Mouse (Mus musculus) MEL (cell line): Measurements from ENCODE around the gene Cblb. TPM values are rescaled to one million over a fixed set of nuclear protein-coding genes. Genes with fewer than 3 reads are reported as not detected.

Experiments used
- DNase-seq: peaks from one replicate; pipeline ENCODE4 v3.0.0; 2011; ENCODE audit warnings: low read depth, low spot score
- H3K27ac ChIP-seq: 2 replicates; pipeline ENCODE4 v1.5.1; 2012; ENCODE audit warnings: low read depth, mild to moderate bottlenecking, control low read depth, low read length, moderate library complexity; ENCODE audit not compliant: control insufficient read depth
- H3K27me3 ChIP-seq, 2 experiments: fragments of 150-350 bp in 1 of 2; sonication (generic) in 1 of 2; 2 replicates each; pipeline ENCODE4 v1.6.1; 2012; ENCODE audit warnings: low read length in 2 of 2, mild to moderate bottlenecking in 2 of 2, improper control_type of control experiment in 1 of 2, moderate library complexity in 1 of 2; ENCODE audit not compliant: insufficient read depth in 2 of 2, control insufficient read depth in 1 of 2
- H3K36me3 ChIP-seq, 2 experiments: 2 replicates each; pipeline ENCODE4 v1.6.1; 2012 to 2014; ENCODE audit warnings: low read length in 2 of 2, improper control_type of control experiment in 1 of 2, inconsistent platforms in 1 of 2, mild to moderate bottlenecking in 1 of 2; ENCODE audit not compliant: insufficient read depth in 2 of 2, control insufficient read depth in 1 of 2
- H3K4me1 ChIP-seq, 2 experiments: fragments of 150-350 bp in 1 of 2; sonication (generic) in 1 of 2; 2 replicates each; pipeline ENCODE4 v1.6.1; 2012; ENCODE audit warnings: low read length in 2 of 2, improper control_type of control experiment in 1 of 2, mild to moderate bottlenecking in 1 of 2; ENCODE audit not compliant: insufficient read depth in 2 of 2, control insufficient read depth in 1 of 2
- H3K4me3 ChIP-seq, 2 experiments: fragments of 150-350 bp in 1 of 2; sonication (generic) in 1 of 2; 2 replicates each; pipeline ENCODE4 v1.5.1; 2012; ENCODE audit warnings: low read depth in 2 of 2, low read length in 2 of 2, mild to moderate bottlenecking in 2 of 2, moderate library complexity in 2 of 2, control low read depth in 1 of 2, improper control_type of control experiment in 1 of 2; ENCODE audit not compliant: control insufficient read depth in 1 of 2, insufficient read depth in 1 of 2
- H3K79me2 ChIP-seq: 2 replicates; pipeline ENCODE4 v1.6.1; 2012; ENCODE audit warnings: mild to moderate bottlenecking, low read length, moderate library complexity; ENCODE audit not compliant: control insufficient read depth, poor library complexity, insufficient read depth
- H3K9ac ChIP-seq: 2 replicates; pipeline ENCODE4 v1.6.1; 2012; ENCODE audit warnings: low read depth, mild to moderate bottlenecking, control low read depth, low read length, moderate library complexity; ENCODE audit not compliant: control insufficient read depth, poor library complexity, severe bottlenecking
- H3K9me3 ChIP-seq: fragments of 150-350 bp; sonication (generic); replicated peaks from 2 replicates; pipeline ENCODE4 v1.6.1; 2012; ENCODE audit warnings: mild to moderate bottlenecking, low read length, improper control_type of control experiment, moderate library complexity; ENCODE audit not compliant: insufficient read depth
- CHD1 ChIP-seq: IDR thresholded peaks from 2 replicates; pipeline ENCODE4 v1.6.1; 2012; ENCODE audit warnings: low read depth, mild to moderate bottlenecking, inconsistent platforms, low read length, improper control_type of control experiment
- CHD2 ChIP-seq: IDR thresholded peaks from 2 replicates; pipeline ENCODE4 v1.6.1; 2011; ENCODE audit warnings: low read length, improper control_type of control experiment
- CTCF ChIP-seq, 3 experiments: IDR thresholded peaks in 2 of 3; conservative IDR thresholded peaks in 1 of 3; 2 replicates each; pipeline ENCODE4 v1.5.1; 2011 to 2012; ENCODE audit warnings: low read length in 3 of 3, low read depth in 2 of 3, mild to moderate bottlenecking in 2 of 3, improper control_type of control experiment in 1 of 3, inconsistent platforms in 1 of 3, mixed read lengths in 1 of 3, moderate library complexity in 1 of 3; ENCODE audit not compliant: control insufficient read depth in 1 of 3, insufficient read depth in 1 of 3, poor library complexity in 1 of 3, severe bottlenecking in 1 of 3
- ELF1 ChIP-seq: IDR thresholded peaks from 2 replicates; pipeline ENCODE4 v1.6.1; 2014; ENCODE audit warnings: low read depth, mild to moderate bottlenecking, inconsistent platforms, low read length, improper control_type of control experiment, moderate library complexity
- EP300 ChIP-seq, 2 experiments: IDR thresholded peaks; 2 replicates each; pipeline ENCODE4 v1.6.1; 2011; ENCODE audit warnings: improper control_type of control experiment in 2 of 2, low read length in 2 of 2, low read depth in 1 of 2, mild to moderate bottlenecking in 1 of 2
- ETS1 ChIP-seq: IDR thresholded peaks from 2 replicates; pipeline ENCODE4 v1.6.1; 2012; ENCODE audit warnings: low read depth, mild to moderate bottlenecking, inconsistent platforms, low read length, improper control_type of control experiment, moderate library complexity
- GATA1 ChIP-seq: IDR thresholded peaks from 2 replicates; pipeline ENCODE4 v1.6.1; 2011; ENCODE audit warnings: low read depth, low read length, improper control_type of control experiment
- HCFC1 ChIP-seq: IDR thresholded peaks from 2 replicates; pipeline ENCODE4 v1.6.1; 2012; ENCODE audit warnings: low read depth, mild to moderate bottlenecking, inconsistent platforms, low read length, improper control_type of control experiment, moderate library complexity
- JUND ChIP-seq: IDR thresholded peaks from 2 replicates; pipeline ENCODE4 v1.6.1; 2011; ENCODE audit warnings: low read depth, mild to moderate bottlenecking, improper control_type of control experiment, low read length
- MAX ChIP-seq: IDR thresholded peaks from 2 replicates; pipeline ENCODE4 v1.6.1; 2011; ENCODE audit warnings: low read length, improper control_type of control experiment
- MAZ ChIP-seq: IDR thresholded peaks from 2 replicates; pipeline ENCODE4 v1.6.1; 2012; ENCODE audit warnings: low read depth, mild to moderate bottlenecking, inconsistent platforms, low read length, improper control_type of control experiment
- MXI1 ChIP-seq: IDR thresholded peaks from 2 replicates; pipeline ENCODE4 v1.6.1; 2011; ENCODE audit warnings: mild to moderate bottlenecking, low read depth, low read length, improper control_type of control experiment
- MYC ChIP-seq: IDR thresholded peaks from 2 replicates; pipeline ENCODE4 v1.6.1; 2011; ENCODE audit warnings: low read depth, mild to moderate bottlenecking, low read length, improper control_type of control experiment, moderate library complexity
- POLR2A ChIP-seq, 2 experiments: IDR thresholded peaks; 2 replicates each; pipeline ENCODE4 v1.6.1; 2011 to 2012; ENCODE audit warnings: low read length in 2 of 2, mild to moderate bottlenecking in 2 of 2, control low read depth in 1 of 2, improper control_type of control experiment in 1 of 2, low read depth in 1 of 2, moderate library complexity in 1 of 2; ENCODE audit not compliant: control insufficient read depth in 1 of 2, insufficient read depth in 1 of 2, poor library complexity in 1 of 2
- POLR2AphosphoS2 ChIP-seq: IDR thresholded peaks from 2 replicates; pipeline ENCODE4 v1.6.1; 2011; ENCODE audit warnings: low read length, improper control_type of control experiment
- RAD21 ChIP-seq: IDR thresholded peaks from 2 replicates; pipeline ENCODE4 v1.6.1; 2011; ENCODE audit warnings: mild to moderate bottlenecking, low read depth, low read length, improper control_type of control experiment
- SIN3A ChIP-seq: IDR thresholded peaks from 2 replicates; pipeline ENCODE4 v1.6.1; 2012; ENCODE audit warnings: low read length, improper control_type of control experiment, inconsistent platforms
- TBP ChIP-seq: IDR thresholded peaks from 2 replicates; pipeline ENCODE4 v1.8.0; 2011; ENCODE audit warnings: low read depth, low read length, improper control_type of control experiment
- TCF12 ChIP-seq: IDR thresholded peaks from 2 replicates; pipeline ENCODE4 v1.6.1; 2014; ENCODE audit warnings: low read depth, mild to moderate bottlenecking, inconsistent platforms, low read length, improper control_type of control experiment, moderate library complexity
- UBTF ChIP-seq: IDR thresholded peaks from 2 replicates; pipeline ENCODE4 v1.6.1; 2012; ENCODE audit warnings: low read depth, mild to moderate bottlenecking, inconsistent platforms, low read length, improper control_type of control experiment, moderate library complexity, borderline replicate concordance; ENCODE audit not compliant: insufficient read depth
- ZKSCAN1 ChIP-seq: IDR thresholded peaks from 2 replicates; pipeline ENCODE4 v1.6.1; 2012; ENCODE audit warnings: low read depth, mild to moderate bottlenecking, inconsistent platforms, low read length, improper control_type of control experiment, moderate library complexity
- ZNF384 ChIP-seq: IDR thresholded peaks from 2 replicates; pipeline ENCODE4 v1.6.1; 2012; ENCODE audit warnings: low read depth, mild to moderate bottlenecking, inconsistent platforms, low read length, improper control_type of control experiment
- polyA plus RNA-seq, 2 experiments: library from polyadenylated mRNA; stranded (reverse) in 1 of 2; unstranded in 1 of 2; fragments of >175 nt in 1 of 2; fragments of >200 nt in 1 of 2; gene quantifications; 2 replicates each; pipeline versions ENCODE4 v1.2.1 to v1.2.4; 2012; ENCODE audit warnings: low replicate concordance in 2 of 2, low read depth in 1 of 2; ENCODE audit not compliant: insufficient read length in 2 of 2, insufficient read depth in 1 of 2, missing spikeins in 1 of 2
- total RNA-seq: library from RNA; depleted of rRNA; stranded (reverse); fragments of 300-350 nt; gene quantifications from 2 replicates; pipeline ENCODE4 v1.2.3, GENCODE M21; 2012

Gene Cblb
- total and polyA plus RNA-seq, 3 experiments = 1.5 to 5.7 TPM; not detected in 1

DNA sequence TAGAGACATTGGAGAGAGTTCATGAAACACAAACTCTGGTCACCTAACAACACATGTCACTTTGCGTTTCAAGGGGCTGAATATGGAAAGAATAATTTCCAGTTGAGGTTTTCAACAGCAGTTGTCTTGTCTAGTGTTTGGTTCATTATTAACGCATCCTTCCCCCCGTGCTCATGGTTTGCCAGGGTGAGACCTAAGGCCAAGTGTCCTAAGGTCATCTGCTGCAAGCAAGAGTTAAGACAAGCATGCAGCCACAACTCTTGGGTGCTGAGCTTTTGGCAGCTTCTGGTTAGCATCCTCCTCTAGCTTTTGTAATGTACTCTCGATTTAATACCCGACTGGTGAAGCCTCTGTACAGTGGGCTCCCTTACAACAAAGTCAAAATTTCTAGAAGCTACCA, 159.7 kb downstream of the Cblb start:
- Histone ChIP-seq H3K36me3 (no peaks in the 10 kb centered on the region; a peak in 2 of 4 replicates), H3K79me2 (no peaks in the 10 kb centered on the region), H3K4me1 (no peaks in the 10 kb centered on the region), H3K27me3 (no peaks in the 10 kb centered on the region)
- no peak for DNase-seq
- TF ChIP-seq JUND (no peak), MYC (no peak), POLR2A (IDR thresholded peaks at IDR 0.05; ENCODE audit: control insufficient read depth in 1 of 2, insufficient read depth in 1 of 2, low read depth in 1 of 2, low read length in 2 of 2, poor library complexity in 1 of 2) (no peak), ZNF384 (no peak), MXI1 (no peak), POLR2AphosphoS2 (no peak), ETS1 (no peak), GATA1 (no peak), CHD1 (no peak), SIN3A (no peak), ELF1 (no peak), MAX (no peak)
- TF ChIP-seq, all 39 proteins: peak for 0
- H3K4me3 ChIP-seq = no peak overlapping the region
- no peak overlapping the region for H3K27ac ChIP-seq
- H3K9me3 ChIP-seq = no peaks in the 10 kb centered on the region
- no peak overlapping the region for H3K9ac ChIP-seq

DNA sequence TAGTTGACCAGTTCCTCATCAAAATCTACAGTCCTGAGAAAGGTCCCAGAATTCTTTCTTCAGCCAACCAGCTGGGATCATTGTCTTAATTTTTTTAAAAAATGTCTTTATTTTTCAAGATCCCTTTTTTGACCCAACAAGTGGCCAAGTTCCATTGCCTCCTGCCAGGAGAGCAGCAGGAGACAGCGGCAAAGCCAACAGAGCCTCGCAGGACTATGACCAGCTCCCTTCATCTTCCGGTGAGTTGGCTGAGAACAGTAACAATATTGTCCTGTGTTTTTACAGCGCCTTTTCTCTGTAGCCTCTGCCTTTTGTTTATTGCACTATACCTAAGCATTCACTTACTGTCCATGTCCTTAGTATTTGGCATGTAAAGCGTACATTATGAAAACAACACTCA, 163.0 kb downstream of the Cblb start:
- Histone ChIP-seq H3K4me1 (no peaks in the 10 kb centered on the region), H3K79me2 (no peaks in the 10 kb centered on the region), H3K9ac (no peak overlapping the region), H3K9me3 (no peaks in the 10 kb centered on the region), H3K36me3 (no peaks in the 10 kb centered on the region; a peak in 2 of 4 replicates), H3K27ac (no peak overlapping the region), H3K4me3 (no peak overlapping the region), H3K27me3 (no peaks in the 10 kb centered on the region)
- TF ChIP-seq GATA1 (no peak), CTCF (IDR thresholded peaks at IDR 0.05 in 2 of 3, conservative IDR thresholded peaks at IDR 0.05 in 1 of 3; ENCODE audit: control insufficient read depth in 1 of 3, insufficient read depth in 1 of 3, low read depth in 2 of 3, low read length in 3 of 3, poor library complexity in 1 of 3, severe bottlenecking in 1 of 3) (no peak), MAZ (no peak), TCF12 (no peak), SIN3A (no peak), MXI1 (no peak), ETS1 (no peak), ZKSCAN1 (no peak), EP300 (IDR thresholded peaks at IDR 0.05; ENCODE audit: low read depth in 1 of 2, low read length in 2 of 2) (no peak), CHD2 (no peak), JUND (no peak), UBTF (no peak), TBP (no peak), HCFC1 (no peak), RAD21 (no peak)
- no peak for DNase-seq
